8 mouse cellular contexts compared by ENCODE assay signal in the genomic region with DNA sequence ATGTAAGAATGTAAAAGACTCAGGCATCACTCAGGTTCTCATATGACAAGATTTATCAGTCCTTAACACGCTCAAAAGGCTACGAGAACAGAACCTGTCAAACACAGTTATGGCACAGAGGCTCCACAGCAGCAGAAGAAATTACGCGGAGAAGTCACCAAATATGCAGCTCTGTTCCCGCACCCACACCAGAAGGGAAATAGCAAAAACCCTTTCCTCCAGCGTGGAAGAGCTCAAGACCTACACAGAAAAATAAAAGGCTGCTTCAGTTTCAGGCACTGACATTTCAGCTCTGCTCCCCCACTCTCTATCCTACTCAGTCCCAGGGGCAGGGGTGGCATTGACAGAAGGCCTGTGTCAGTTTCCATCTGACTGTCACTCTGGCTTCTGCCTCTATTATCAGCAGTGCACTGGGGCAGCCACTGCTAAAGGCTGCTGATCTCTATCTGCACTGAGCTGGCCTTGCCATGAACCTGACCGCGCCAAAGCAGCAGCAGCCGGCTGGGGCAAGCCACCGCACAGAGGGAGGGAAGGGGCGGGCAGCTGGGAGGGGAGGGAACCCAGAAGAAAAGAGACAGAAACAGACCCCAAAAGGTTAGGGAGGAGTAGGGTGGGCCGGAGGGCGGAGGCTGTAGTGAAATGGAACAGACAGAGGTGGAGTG.
DNase-seq lines count a peak whose midpoint lies in the region; ATAC-seq lines count a peak whose summit lies in the region.
"Had no signal": no experiment of that assay in that cellular context is flagged by ENCODE, and none has a peak within 500 bp of the region (broad histone marks: within the 10 kb centered on the region; RNA-seq: fewer than 3 reads in every experiment).

No protein-coding gene starts in this region.

- WGBS in forebrain, embryonic 11.5 days = 28% methylated on average over 13 of the region's 13 CpGs
- 23% methylated on average over 13 of the region's 13 CpGs for WGBS in kidney, embryonic 15.5 days
- 13% methylated on average over 13 of the region's 13 CpGs for WGBS in midbrain, embryonic 12.5 days

- H3K9me3 ChIP-seq in forebrain, embryonic 11.5 days (ENCODE audit: control insufficient read depth, low read length) = no peaks in the 10 kb centered on the region
- no peaks in the 10 kb centered on the region for H3K9me3 ChIP-seq in kidney, embryonic 15.5 days (replicated peaks)
- no peaks in the 10 kb centered on the region for H3K9me3 ChIP-seq in midbrain, embryonic 12.5 days

- ATAC-seq in forebrain, embryonic 11.5 days (replicated peaks; ENCODE audit: low FRiP score) = peak; percentile 95
- ATAC-seq in kidney, embryonic 15.5 days (replicated peaks; ENCODE audit: low FRiP score) = peak; percentile 99
- peak; percentile 98 for ATAC-seq in midbrain, embryonic 12.5 days (ENCODE audit: low FRiP score, low read depth)
- no peak for ATAC-seq in megakaryocyte, adult 5-6 weeks (ENCODE audit: poor library complexity, severe bottlenecking)

- H3K27me3 ChIP-seq in forebrain, embryonic 11.5 days (ENCODE audit: control insufficient read depth, insufficient read depth, low read length) = no peaks in the 10 kb centered on the region
- no peaks in the 10 kb centered on the region for H3K27me3 ChIP-seq in kidney, embryonic 15.5 days
- no peaks in the 10 kb centered on the region for H3K27me3 ChIP-seq in midbrain, embryonic 12.5 days

- peak; percentile 10 for DNase-seq in right cerebral cortex, adult 18-20 months
- no peak for DNase-seq in right cerebral cortex, postnatal 25 days
- peak; percentile 82 for DNase-seq in forebrain, embryonic 11.5 days (ENCODE audit: low spot score)
- DNase-seq in lung, adult 18-20 months = no peak

- H3K4me1 ChIP-seq in forebrain, embryonic 11.5 days (replicated peaks; ENCODE audit: control insufficient read depth, insufficient read depth, low read length) = no peaks in the 10 kb centered on the region
- 0 out of 2 replicates have a peak, but pooled peaks cover 7% of the 10 kb centered on the region for H3K4me1 ChIP-seq in kidney, embryonic 15.5 days
- H3K4me1 ChIP-seq in midbrain, embryonic 12.5 days = peaks cover 22% of the 10 kb centered on the region

- peak overlapping the region; percentile 73 for H3K27ac ChIP-seq in forebrain, embryonic 11.5 days (ENCODE audit: low read depth, low read length)
- H3K27ac ChIP-seq in kidney, embryonic 15.5 days = 0 out of 2 replicates have a peak overlapping the region, but pooled peaks have one; percentile 42
- H3K27ac ChIP-seq in midbrain, embryonic 12.5 days (replicated peaks) = peak overlapping the region; percentile 92
- H3K27ac ChIP-seq: macrophage had no signal

- H3K36me3 ChIP-seq in forebrain, embryonic 11.5 days (ENCODE audit: control insufficient read depth, insufficient read depth, low read length) = no peaks in the 10 kb centered on the region
- H3K36me3 ChIP-seq in kidney, embryonic 15.5 days = no peaks in the 10 kb centered on the region
- H3K36me3 ChIP-seq in midbrain, embryonic 12.5 days = no peaks in the 10 kb centered on the region

- no peak overlapping the region for H3K4me3 ChIP-seq in forebrain, embryonic 11.5 days (ENCODE audit: low read depth, low read length)
- 0 out of 2 replicates have a peak overlapping the region, but pooled peaks have one; percentile 6 for H3K4me3 ChIP-seq in kidney, embryonic 15.5 days (replicated peaks)
- H3K4me3 ChIP-seq in midbrain, embryonic 12.5 days = peak overlapping the region; percentile 23

- peak overlapping the region; percentile 9 for H3K4me2 ChIP-seq in forebrain, embryonic 11.5 days (ENCODE audit: low read depth, low read length, severe bottlenecking)
- peak overlapping the region; percentile 50 for H3K4me2 ChIP-seq in kidney, embryonic 15.5 days
- H3K4me2 ChIP-seq in midbrain, embryonic 12.5 days (replicated peaks) = peak overlapping the region; percentile 45

- peak overlapping the region; percentile 21; the same call in 1 of the 2 replicates for H3K9ac ChIP-seq in forebrain, embryonic 11.5 days (ENCODE audit: low read length)
- H3K9ac ChIP-seq in kidney, embryonic 15.5 days = no peak overlapping the region
- peak overlapping the region; percentile 16 for H3K9ac ChIP-seq in midbrain, embryonic 12.5 days (replicated peaks)

Comparison
In these comparisons a context has a peak if more than half of its experiments do, and no peak if none do; other contexts are left out.
1. DNase-seq: peak in right cerebral cortex, adult 18-20 months (single experiment) and forebrain, embryonic 11.5 days (single experiment); none in right cerebral cortex, postnatal 25 days (single experiment) and lung, adult 18-20 months (0 of 2).
2. H3K27ac ChIP-seq: peak in every context shown above with its lines; median percentile 92 in midbrain, embryonic 12.5 days; 73 in forebrain, embryonic 11.5 days; 42 in kidney, embryonic 15.5 days.
3. Peak in every context shown above with its lines, with median percentiles within 50 percentile points of each other: H3K4me2 ChIP-seq.